Mouse (Mus musculus) kidney, embryonic 16.5 days (tissue): ENCODE measurements around the gene Aqp5. TPM values are rescaled to one million over a fixed set of nuclear protein-coding genes. Genes with fewer than 3 reads are reported as not detected.

Experiments
- ATAC-seq: fragments of 200-750 bp; cut with Nextera tagmentation; 2 replicates; pipeline ENCODE4 v1.8.0; 2017; ENCODE audit warnings: moderate TSS enrichment; ENCODE audit not compliant: low FRiP score, low TSS enrichment
- H3K27ac ChIP-seq: fragments of 300-500 bp; sonication (generic); 2 replicates; pipeline ENCODE4 v1.5.1; 2014; ENCODE audit warnings: low read length
- H3K27me3 ChIP-seq: fragments of 300-500 bp; sonication (generic); 2 replicates; pipeline ENCODE4 v1.6.1; 2014; ENCODE audit warnings: low read length, control low read depth, mixed read lengths; ENCODE audit not compliant: insufficient read depth
- H3K36me3 ChIP-seq: fragments of 300-500 bp; sonication (generic); 2 replicates; pipeline ENCODE4 v1.6.1; 2014; ENCODE audit warnings: low read length, control low read depth, mixed read lengths; ENCODE audit not compliant: insufficient read depth
- H3K4me1 ChIP-seq: fragments of 300-500 bp; sonication (generic); 2 replicates; pipeline ENCODE4 v1.6.1; 2014; ENCODE audit warnings: low read length, control low read depth, mixed read lengths; ENCODE audit not compliant: insufficient read depth
- H3K4me2 ChIP-seq: fragments of 300-500 bp; sonication (generic); replicated peaks from 2 replicates; pipeline ENCODE4 v1.6.1; 2014; ENCODE audit warnings: low read depth, low read length
- H3K4me3 ChIP-seq: fragments of 300-500 bp; sonication (generic); 2 replicates; pipeline ENCODE4 v1.5.1; 2014; ENCODE audit warnings: mild to moderate bottlenecking, low read length
- H3K9ac ChIP-seq: fragments of 300-500 bp; sonication (generic); replicated peaks from 2 replicates; pipeline ENCODE4 v1.6.1; 2014; ENCODE audit warnings: low read length
- H3K9me3 ChIP-seq: fragments of 300-500 bp; sonication (generic); 2 replicates; pipeline ENCODE4 v1.6.1; 2016; ENCODE audit warnings: low read length, control low read depth
- WGBS: fragments of 180-500 bp; shearing (Covaris S2); extraction: QIAGEN DNeasy Blood & Tissue Kit; methylation state at CpG from one replicate; pipeline ENCODE4 v1.1.7; 2014; 5-methylcytosine and 5-hydroxymethylcytosine counted together
- polyA plus RNA-seq: library from polyadenylated mRNA; unstranded; fragments of >200 nt; fragmentation: Nextera tagmentation; extraction: Ambion mirVana; gene quantifications from 2 replicates; pipeline ENCODE4 v1.2.1, GENCODE M21; 2015

Aqp5 gene
- polyA plus RNA-seq = 3.7 and 5.0 TPM in 2 replicates

DNA sequence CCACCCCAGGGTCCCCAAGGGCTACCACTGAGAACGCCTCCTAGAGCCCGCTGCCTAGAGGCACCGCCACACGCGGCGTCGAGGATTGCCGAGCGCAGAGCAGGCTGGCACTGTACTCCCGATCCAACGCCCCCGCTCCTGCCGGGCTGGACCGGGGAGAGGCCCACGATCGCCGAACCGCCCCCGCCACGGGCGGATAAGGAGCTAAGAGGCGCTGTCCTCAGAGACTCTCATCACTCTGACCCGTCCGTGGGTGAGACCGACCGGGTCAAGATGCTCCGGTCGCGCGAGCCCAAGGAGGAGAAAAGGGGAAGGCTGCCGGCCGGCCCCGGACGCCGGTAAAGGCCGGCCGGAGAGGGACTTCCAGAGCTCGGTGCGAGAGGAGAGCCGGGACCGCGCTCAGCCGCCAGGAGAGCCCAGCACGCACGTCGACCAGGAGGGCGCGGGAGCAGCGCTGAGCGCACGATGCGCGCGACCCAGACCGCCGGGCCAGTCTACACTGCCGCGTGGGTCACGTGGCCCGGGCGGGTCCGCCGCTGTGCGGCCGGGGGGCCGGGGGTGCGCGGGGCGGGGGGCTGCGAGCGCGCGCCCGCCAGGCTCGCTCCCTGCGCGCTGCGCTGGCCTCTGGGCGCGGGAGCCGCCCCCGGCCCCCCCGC lies at the start of gene Aqp5:
Gene Aqp5 (plus strand): TSS at position 354 of the 656 bp plus-strand sequence.
- Histone ChIP-seq H3K4me1 (peaks cover 16% of the 10 kb centered on the region), H3K9ac (peak within 1 kb of the TSS; percentile 39), H3K4me2 (peak within 1 kb of the TSS; percentile 70)

DNA sequence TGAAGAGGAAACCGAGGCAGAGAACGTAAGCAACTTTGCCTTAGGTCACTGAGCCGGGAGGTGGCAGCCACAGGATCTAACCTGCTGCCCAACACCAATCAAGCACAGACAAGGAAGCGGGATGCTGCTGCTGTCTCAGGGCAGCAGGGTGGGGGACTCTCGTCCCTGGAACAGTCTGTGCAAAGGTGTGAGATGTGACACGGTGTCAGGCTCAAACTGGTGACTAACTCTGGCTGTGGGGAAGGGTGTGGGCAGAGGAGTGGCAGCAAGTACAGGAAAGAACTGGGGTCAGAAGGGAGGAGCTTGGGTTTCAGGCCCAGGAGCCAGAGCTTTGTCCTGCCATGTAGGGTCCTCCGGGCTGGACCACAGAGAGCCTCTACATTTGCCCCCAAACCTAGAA lies 46.5 kb upstream of the Aqp5 start:
- Histone ChIP-seq H3K4me3 (no peak overlapping the region), H3K36me3 (no peaks in the 10 kb centered on the region), H3K4me1 (no peaks in the 10 kb centered on the region), H3K9ac (no peak overlapping the region), H3K9me3 (no peaks in the 10 kb centered on the region), H3K27me3 (peaks cover 7% of the 10 kb centered on the region; the same call in 1 of the 2 replicates), H3K4me2 (no peak overlapping the region), H3K27ac (no peak overlapping the region)
- WGBS = 34% methylated on average over 7 of the region's 7 CpGs
- no peak for ATAC-seq

More for the DNA sequence above, at the start of gene Aqp5:
- Histone ChIP-seq H3K27ac (no peak within 1 kb of the TSS), H3K9me3 (0 out of 2 replicates have a peak, but pooled peaks cover 3% of the 10 kb centered on the region), H3K36me3 (no peaks in the 10 kb centered on the region), H3K4me3 (peak within 1 kb of the TSS; percentile 36), H3K27me3 (peaks cover 99% of the 10 kb centered on the region)
- peak; percentile 70 for ATAC-seq
- 1% methylated on average over 63 of the region's 83 CpGs for WGBS

DNA sequence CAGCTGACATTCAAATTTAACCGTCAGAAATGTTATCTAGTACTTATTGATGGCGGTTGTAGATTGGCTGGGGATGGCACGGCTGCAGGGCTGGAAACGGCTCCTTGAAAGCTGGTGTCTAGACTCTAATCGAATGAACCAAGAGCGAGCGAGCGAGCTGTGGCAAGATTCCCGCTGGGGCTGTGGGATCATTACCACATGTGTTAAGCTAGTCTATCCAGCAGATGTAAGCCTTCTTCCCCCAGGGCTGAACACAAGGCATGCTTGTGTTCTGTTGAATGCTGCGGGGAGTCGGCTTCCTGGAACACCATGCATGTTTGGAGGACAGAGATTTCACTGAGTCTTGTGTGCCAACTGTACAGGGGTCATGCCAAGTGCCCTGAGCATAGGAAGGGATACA lies 44.0 kb upstream of the Aqp5 start:
- Histone ChIP-seq H3K4me1 (no peaks in the 10 kb centered on the region), H3K36me3 (no peaks in the 10 kb centered on the region), H3K4me3 (no peak overlapping the region), H3K9ac (no peak overlapping the region), H3K4me2 (no peak overlapping the region), H3K9me3 (no peaks in the 10 kb centered on the region), H3K27ac (no peak overlapping the region), H3K27me3 (peaks cover 7% of the 10 kb centered on the region; the same call in 1 of the 2 replicates)
- no peak for ATAC-seq
- WGBS = 75% methylated on average over 11 of the region's 11 CpGs

DNA sequence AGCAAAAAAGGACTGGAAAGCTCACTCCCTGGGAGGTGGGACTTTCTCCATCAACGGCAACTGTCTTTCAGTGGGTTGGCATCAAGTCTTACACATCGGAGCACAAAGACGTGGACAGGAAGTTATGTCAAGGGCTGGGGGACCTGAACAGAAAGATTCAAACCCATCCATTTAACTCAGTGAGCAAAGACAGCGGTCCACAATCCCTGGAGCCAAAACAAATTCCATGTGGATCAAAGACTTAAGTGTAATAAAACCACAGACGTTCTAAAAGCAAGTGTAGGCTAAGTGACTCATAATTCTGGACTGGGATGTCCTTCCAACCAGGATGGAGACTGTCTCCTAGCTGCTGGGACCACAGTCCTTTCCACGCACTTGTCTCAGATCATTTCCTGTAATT lies 42.9 kb upstream of the Aqp5 start:
- no peaks in the 10 kb centered on the region for H3K9me3 ChIP-seq
- no peaks in the 10 kb centered on the region for H3K4me1 ChIP-seq
- WGBS = 64% methylated on average over 6 of the region's 6 CpGs
- H3K27me3 ChIP-seq = peaks cover 7% of the 10 kb centered on the region; the same call in 1 of the 2 replicates
- no peaks in the 10 kb centered on the region for H3K36me3 ChIP-seq
- no peak overlapping the region for H3K4me2 ChIP-seq
- ATAC-seq = no peak
- H3K9ac ChIP-seq = no peak overlapping the region
- no peak overlapping the region for H3K27ac ChIP-seq
- no peak overlapping the region for H3K4me3 ChIP-seq

DNA sequence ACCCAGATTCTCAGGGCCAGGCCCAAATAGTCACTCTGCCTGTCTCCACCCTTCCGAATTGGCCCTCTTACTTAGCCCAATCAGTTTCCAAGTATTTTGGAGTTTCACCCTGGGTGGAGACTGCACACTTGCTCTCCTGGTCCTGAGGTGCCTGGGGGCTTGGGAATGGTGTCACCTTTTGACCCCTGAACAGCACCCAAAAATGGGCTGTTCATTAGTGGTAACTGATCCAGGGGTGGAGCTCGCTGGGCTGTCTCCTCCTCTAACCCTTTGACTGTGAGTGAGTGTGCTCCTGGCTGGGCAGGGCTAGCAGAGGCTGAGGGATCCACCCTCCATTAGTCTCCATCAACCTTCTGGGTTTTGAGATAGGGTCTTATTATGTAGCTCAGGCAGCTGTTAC lies 40.7 kb upstream of the Aqp5 start:
- WGBS = 50% methylated on average over 2 of the region's 2 CpGs
- ATAC-seq = no peak
- Histone ChIP-seq H3K9ac (no peak overlapping the region), H3K4me2 (no peak overlapping the region), H3K27me3 (no peaks in the 10 kb centered on the region), H3K27ac (no peak overlapping the region), H3K9me3 (no peaks in the 10 kb centered on the region), H3K4me3 (no peak overlapping the region), H3K36me3 (no peaks in the 10 kb centered on the region), H3K4me1 (no peaks in the 10 kb centered on the region)

DNA sequence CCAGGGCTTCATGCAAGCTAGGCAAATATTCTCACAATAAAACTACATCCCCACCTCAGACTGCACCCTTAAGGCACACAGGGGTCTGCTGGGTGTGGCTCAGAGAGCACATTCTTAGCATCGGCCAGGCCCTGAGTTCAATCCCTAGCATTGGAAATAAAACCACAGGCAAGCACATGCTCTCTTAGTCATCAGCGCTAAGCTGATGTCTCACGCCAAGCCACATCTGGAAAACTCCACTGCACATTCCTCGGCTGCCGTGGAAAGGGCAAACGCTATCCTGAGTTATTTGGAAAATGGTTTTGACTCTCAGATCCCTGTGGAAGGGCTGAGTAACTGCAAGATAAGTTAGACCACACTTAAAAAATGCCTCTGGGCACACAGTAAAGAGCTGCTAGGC lies 36.8 kb upstream of the Aqp5 start:
- 65% methylated on average over 6 of the region's 6 CpGs for WGBS
- Histone ChIP-seq H3K9ac (no peak overlapping the region), H3K27me3 (no peaks in the 10 kb centered on the region), H3K4me2 (no peak overlapping the region), H3K4me1 (no peaks in the 10 kb centered on the region), H3K27ac (no peak overlapping the region), H3K4me3 (no peak overlapping the region), H3K36me3 (no peaks in the 10 kb centered on the region), H3K9me3 (no peaks in the 10 kb centered on the region)
- ATAC-seq = no peak

DNA sequence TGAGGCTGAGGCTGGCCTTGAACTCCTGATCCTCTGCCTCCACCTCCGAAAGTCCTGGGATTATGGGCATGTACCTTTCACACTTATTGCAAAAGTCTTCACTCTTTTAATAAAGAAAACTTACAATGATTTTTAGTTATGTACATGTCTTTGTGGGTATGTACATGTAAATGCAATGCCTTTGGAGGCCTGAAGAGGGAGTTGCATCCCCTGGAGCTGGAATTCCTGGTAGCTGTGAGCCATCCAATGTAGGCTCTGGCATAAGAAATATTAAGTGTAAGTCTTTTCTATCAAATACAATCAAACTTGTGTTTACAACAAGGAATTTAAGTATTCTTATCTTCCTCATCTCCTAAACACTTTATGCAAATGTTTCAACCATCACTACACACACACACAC lies 31.6 kb upstream of the Aqp5 start:
- ATAC-seq = no peak
- Histone ChIP-seq H3K27me3 (no peaks in the 10 kb centered on the region), H3K4me2 (no peak overlapping the region), H3K9me3 (no peaks in the 10 kb centered on the region), H3K27ac (no peak overlapping the region), H3K4me3 (no peak overlapping the region), H3K36me3 (no peaks in the 10 kb centered on the region), H3K4me1 (0 out of 2 replicates have a peak, but pooled peaks cover 3% of the 10 kb centered on the region), H3K9ac (no peak overlapping the region)
- WGBS = 91% methylated on average over 1 of the region's 1 CpGs

DNA sequence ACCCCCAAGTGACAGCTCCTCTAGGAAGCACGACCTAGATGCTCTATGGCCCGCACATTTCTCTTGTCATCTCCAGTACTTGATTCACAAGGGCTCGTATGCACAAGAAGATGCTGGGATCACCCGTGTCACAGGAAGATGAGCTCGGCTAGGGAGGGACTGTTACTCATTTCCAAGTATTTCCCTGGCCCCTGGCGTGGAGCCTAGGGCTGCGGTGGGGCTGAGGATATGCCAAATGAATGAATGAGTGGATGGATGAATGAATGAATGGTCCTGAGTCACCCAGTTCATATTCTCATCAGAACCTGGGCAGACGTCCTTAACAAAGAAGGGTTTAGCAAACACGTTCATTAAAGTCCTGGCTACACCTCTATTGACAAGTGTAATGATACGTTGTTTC lies 30.3 kb upstream of the Aqp5 start:
- no peak overlapping the region for H3K4me3 ChIP-seq
- no peak overlapping the region for H3K27ac ChIP-seq
- no peaks in the 10 kb centered on the region for H3K36me3 ChIP-seq
- WGBS = 75% methylated on average over 10 of the region's 10 CpGs
- no peaks in the 10 kb centered on the region for H3K27me3 ChIP-seq
- no peak overlapping the region for H3K9ac ChIP-seq
- ATAC-seq = no peak
- no peak overlapping the region for H3K4me2 ChIP-seq
- H3K4me1 ChIP-seq = 0 out of 2 replicates have a peak, but pooled peaks cover 7% of the 10 kb centered on the region
- no peaks in the 10 kb centered on the region for H3K9me3 ChIP-seq

DNA sequence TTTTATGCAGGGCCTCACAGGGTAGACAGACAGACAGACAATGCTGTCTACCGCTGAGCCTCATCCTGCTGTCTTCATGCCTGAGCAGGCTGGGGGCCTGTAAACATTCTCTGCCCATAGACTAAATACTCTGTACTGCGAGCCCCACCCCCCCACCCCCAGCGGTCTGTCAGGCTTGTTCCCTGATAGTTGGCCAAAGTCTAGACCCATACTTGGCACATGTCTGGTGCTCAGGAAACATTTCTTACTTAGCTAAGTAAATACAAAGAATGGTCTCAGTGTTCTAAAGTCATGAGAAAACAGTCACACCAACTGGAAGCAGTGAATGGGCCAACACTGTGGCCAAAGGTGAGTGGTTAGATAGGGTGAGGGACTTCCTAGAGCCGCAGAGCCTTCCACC lies 23.2 kb upstream of the Aqp5 start:
- Histone ChIP-seq H3K4me3 (no peak overlapping the region), H3K4me2 (no peak overlapping the region), H3K27ac (no peak overlapping the region), H3K9ac (no peak overlapping the region), H3K9me3 (no peaks in the 10 kb centered on the region), H3K4me1 (0 out of 2 replicates have a peak, but pooled peaks cover 7% of the 10 kb centered on the region), H3K27me3 (no peaks in the 10 kb centered on the region), H3K36me3 (no peaks in the 10 kb centered on the region)
- ATAC-seq = no peak
- 72% methylated on average over 4 of the region's 4 CpGs for WGBS

DNA sequence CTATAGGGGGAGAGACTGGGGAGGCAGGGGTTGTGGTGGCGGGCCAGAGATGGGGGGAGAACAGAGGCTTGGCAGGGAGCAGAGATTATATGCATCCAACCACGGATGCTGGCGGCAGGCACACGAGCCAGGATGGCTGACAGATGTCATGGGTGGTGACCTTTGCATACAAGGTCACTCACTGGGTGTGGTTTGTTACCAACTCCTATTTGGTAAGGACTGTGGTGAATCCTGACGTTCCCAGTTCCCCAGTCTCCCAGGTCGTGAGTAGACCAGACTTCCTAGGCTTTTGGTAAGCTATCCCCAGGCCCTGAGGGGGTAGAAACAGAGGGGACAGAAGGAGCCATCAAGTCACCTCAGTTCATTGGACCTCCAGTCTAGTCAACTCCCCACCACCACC lies 21.9 kb upstream of the Aqp5 start:
- no peak for ATAC-seq
- H3K4me2 ChIP-seq = no peak overlapping the region

More for the DNA sequence above, 21.9 kb upstream of the Aqp5 start:
- H3K9ac ChIP-seq = no peak overlapping the region
- 0 out of 2 replicates have a peak, but pooled peaks cover 7% of the 10 kb centered on the region for H3K4me1 ChIP-seq
- H3K27ac ChIP-seq = no peak overlapping the region
- H3K4me3 ChIP-seq = no peak overlapping the region
- H3K9me3 ChIP-seq = no peaks in the 10 kb centered on the region
- WGBS = 61% methylated on average over 6 of the region's 6 CpGs
- H3K27me3 ChIP-seq = no peaks in the 10 kb centered on the region
- H3K36me3 ChIP-seq = no peaks in the 10 kb centered on the region
